Mouse (Mus musculus): ENCODE results near the gene Gtf2h4. TPM values are rescaled to one million over a fixed set of nuclear protein-coding genes. Genes with fewer than 3 reads are reported as not detected.
A peak's percentile ranks its signal among the peaks of the same experiment; 100 is the strongest.

Gtf2h4 gene
- total RNA-seq, 2 experiments from 2014 or later = 15.3 to 19.0 TPM

DNA sequence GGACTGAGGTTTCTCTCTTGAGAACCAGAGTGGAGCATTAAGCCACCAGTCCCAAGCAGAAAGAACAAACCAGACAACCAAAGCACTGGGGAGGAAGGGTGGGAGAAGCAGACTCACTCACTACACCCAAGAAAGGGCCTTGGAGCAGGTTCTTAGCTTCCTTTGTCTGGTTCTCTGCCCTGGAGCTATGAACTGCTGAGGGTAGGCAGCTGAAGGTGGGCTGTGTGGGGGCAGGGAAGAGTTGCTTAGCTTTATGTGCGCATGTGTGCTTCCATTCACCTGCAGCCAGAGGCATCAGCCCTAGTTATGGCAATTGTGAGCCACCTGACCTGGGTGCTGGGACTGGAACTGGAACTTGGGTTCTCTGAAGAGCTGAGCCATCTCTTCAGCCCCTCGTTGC is 20.5 kb downstream of the Gtf2h4 start:
- no peak for DNase-seq
- intact Hi-C loops (cut with DNase I) = no loop called here

DNA sequence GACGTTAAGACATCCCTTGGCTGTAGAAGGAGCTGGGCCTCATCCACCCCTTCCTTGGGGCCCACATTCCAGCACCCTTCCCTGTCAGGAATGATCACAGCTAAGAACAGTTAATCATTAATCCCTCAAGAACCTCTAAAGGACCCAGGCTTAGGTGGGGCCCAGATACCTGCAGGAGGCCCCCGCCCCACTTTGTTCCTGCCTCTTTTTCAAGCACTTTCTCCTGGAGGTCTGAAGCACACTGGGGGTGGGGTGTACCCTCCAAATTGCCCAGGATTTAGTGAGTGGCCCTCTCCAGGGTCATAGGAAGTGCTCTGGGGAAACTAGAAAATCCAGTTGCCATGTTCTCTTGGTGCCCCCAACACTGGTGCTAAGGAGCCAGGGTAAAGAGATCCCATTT is 24.1 kb downstream of the Gtf2h4 start:
- intact Hi-C loops (cut with DNase I) = no loop called here
- DNase-seq = no peak

DNA sequence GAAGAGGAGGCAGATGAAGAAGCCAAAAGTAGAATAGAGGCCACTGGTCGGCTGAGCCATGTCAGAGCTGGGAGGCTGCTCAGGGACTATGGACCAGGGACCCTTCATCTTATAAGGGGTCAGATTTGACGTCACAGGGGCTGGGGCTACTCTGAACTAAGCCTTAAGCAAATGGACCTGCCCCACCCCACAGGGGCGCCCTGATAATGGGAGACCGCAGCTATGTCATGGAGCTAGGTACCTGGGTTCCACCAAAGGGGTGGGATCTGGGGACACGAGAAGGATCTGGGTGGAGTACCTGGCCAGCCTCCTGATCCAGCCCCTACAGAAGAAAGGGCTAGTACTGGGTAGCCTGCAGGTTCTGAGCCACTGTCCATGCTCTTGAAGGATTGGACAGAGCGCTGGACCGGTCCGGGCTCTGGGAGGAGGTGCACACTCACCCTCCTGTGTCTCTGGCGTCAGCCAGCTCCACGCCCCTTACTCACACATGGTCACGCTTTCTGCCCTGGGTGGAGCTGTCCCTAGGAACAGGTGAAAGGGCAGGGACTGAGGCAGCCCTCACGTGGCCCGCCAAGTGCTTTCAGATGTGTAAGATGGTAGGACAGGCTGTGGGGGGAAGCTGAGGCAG is 29.8 kb downstream of the Gtf2h4 start, which contains the start of gene Mucl3:
Mucl3 (minus strand) TSS at position 87 of the 628 bp plus-strand sequence.
- intact Hi-C loops (cut with DNase I) = no loop called here

DNA sequence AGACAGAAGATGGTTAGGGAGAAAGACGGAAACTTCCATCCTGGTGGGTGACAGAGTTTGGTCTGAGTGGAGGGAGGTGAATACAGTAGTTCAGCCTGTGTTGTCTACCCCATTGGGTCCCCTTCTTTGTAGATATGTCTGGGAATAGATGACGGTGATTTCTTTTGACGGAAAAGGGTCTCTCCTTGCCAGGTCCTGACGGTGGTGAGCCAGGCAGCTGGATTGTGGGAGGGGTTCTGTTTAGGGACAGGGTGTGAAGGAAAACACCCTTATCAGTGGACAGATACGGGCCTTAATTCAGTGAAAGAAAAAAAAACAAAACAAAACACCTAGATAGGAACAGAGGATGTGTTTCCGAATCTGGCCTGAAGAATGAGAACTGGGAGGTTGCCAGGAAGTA is 34.2 kb downstream of the Gtf2h4 start:
- intact Hi-C loops (cut with DNase I) = loop anchor here (5.0 kb wide), 2 partner anchors 83 to 98 kb away; no protein-coding TSS in a partner anchor
- no peak for DNase-seq

More for the DNA sequence above, 29.8 kb downstream of the Gtf2h4 start, which contains the start of gene Mucl3:
- DNase-seq = no peak

DNA sequence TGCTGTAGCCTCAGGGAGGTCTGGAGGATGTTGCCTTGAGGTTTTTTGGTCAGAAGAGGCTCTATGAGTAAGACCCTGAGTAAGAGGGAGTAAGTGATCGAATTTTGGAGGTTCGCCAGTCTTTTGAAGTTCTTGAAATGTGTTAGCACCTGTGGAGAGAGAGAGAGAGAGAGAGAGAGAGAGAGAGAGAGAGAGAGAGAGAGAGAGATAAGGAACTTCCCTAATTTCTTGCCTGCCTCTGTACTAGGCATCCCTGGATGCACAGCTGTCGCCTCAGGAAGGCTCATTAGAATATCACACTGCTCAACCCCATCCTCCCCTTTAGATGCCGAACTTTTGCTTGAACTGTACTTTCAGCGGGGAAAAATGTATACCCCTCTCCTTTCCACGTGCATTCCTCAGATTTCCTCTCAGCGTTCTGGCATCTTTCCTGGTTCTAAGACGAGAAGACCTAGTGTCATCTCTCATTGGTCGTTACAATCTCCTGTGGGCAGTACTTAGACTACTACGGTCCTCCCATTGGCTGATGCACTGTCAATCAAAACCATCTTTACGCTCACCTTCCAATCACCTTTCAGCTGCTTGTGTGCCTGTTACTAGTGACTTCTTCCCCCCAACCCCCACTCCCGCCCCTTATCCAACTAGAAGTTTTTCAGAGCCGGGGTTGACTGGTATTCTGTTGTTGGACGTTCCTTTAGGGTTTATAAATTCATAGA is 34.9 kb downstream of the Gtf2h4 start:
- no peak for DNase-seq
- intact Hi-C loops (cut with DNase I) = loop anchor here (5.0 kb wide), 2 partner anchors 84 to 99 kb away; no protein-coding TSS in a partner anchor

DNA sequence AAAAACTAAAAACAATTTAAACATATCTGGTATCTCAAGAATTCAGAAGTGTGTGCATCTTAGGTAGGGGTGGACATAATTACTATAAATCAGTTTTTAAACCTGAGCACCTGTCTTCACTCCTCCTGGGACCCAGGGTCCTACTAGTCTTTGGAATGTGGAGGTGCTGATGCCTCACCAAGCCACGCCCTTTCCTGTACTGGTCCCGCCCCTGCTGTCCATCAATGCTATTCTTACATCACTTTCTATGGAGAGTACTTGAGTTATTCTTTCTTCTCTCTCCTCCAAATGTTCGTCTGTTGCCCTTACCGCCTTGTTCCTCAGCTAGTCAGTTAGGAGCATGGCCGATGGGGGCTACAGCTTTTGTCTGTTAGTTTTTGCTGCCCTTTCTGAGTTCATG is 37.2 kb downstream of the Gtf2h4 start:
- DNase-seq = no peak
- intact Hi-C loops (cut with DNase I) = loop anchor here (5.0 kb wide), 2 partner anchors 86 to 101 kb away; no protein-coding TSS in a partner anchor

DNA sequence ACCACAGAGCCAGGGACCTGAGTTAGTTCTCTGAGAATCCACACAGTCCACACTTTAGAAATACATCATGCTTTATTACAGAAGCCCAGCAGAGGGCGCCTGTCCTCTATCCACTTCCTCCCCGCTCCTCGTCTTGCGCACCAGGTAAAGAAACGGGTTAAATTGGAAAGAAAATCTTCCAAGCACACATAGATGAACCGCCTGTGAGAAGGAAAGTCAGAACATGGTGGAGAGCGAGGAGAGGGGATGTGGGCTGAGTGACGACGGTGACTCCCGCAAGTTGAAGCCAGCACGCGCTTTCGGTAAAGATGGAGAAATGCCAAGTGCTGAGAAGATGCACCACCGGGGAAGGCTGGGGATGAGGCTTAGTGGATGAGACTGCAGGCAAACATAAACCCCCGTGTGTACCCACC is 37.8 kb downstream of the Gtf2h4 start:
- DNase-seq = peak; percentile 28 to 36
- intact Hi-C loops (cut with DNase I) = loop anchor here (5.0 kb wide), 2 partner anchors 87 to 102 kb away; no protein-coding TSS in a partner anchor

DNA sequence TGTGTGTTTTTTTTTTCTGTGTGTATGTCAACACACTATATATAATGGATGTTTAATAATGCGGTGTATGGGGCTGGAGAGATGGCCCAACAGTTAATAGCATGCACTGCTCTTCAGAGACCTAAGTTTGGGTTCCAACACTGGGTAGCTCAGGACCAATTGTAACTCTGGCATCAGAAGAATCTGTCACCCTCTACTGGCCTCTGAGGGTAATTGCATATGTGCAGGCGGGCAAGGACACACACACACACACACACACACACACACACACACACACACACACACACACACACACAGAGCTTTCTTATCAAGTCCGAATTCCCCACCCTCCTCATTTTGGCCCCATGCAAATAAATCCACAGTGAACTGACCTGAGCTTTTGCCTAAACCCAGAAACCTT is 38.3 kb downstream of the Gtf2h4 start:
- DNase-seq = no peak
- intact Hi-C loops (cut with DNase I) = loop anchor here (5.0 kb wide), 2 partner anchors 87 to 102 kb away; no protein-coding TSS in a partner anchor

DNA sequence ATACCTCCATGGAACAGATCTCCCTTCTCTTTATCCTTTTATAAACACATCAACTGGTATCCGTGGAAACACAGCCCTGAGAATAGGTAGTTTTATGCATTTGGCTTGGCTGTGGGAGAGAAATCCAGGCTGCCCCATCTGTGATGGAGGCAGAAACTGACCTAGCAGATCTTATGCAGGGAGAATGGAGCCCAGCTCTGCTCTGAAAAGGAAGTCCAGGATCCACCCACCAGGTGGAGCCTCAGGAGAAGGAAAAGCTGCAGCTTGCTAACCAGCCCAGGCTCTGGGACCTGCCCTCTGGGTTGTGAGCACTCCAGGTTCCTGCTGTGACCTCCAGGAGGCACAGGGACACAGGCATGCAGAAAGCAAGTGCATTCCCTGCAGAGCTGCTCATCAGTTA is 39.5 kb downstream of the Gtf2h4 start:
- intact Hi-C loops (cut with DNase I) = no loop called here
- DNase-seq = no peak

DNA sequence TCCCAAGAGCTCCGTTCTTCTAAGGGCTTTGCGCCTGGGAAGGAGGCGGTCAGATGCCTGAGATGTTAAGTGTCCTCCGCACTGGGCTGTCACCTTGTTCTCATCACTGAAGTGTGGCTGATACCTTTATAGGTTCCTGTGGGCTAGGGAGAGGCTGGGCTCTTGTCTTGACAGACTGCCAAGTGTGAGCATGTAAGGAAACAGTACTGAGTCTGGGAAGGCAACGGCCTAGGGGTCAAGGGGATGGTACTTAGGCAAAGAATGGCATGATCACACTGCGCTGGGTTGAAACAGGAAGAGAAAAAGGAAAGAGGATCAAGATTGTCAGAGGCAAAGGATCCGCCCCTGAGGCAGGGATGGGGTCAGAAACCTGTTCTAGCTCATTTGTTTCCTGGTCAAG is 47.0 kb downstream of the Gtf2h4 start, which contains the start of gene Gm9573:
Gm9573 (minus strand) TSS at position 101 of the 400 bp plus-strand sequence.
- DNase-seq = no peak
- intact Hi-C loops (cut with DNase I) = no loop called here

Other genes with a start within 250 kb of the Gtf2h4 start
- under 1 TPM; 0.17 to 0.26 TPM for gene H2-Q6, start 248.9 kb downstream of the Gtf2h4 start, total RNA-seq (2021)
- under 1 TPM; 0.33 to 0.62 TPM for gene H2-Q7, start 234.6 kb downstream of the Gtf2h4 start, total RNA-seq (2021)
- under 1 TPM; 0.10 to 0.13 TPM for gene H2-Q10, start 203.7 kb downstream of the Gtf2h4 start, total RNA-seq (2021)
- gene Pou5f1, start 167.7 kb downstream of the Gtf2h4 start, total RNA-seq (2021) = not detected
- gene Tcf19, start 156.9 kb downstream of the Gtf2h4 start, total RNA-seq (2021) = 1 to 10 TPM; 1.5 to 2.0 TPM
- 1 to 10 TPM; 1.4 to 2.8 TPM for gene Cchcr1, start 156.6 kb downstream of the Gtf2h4 start, total RNA-seq (2021)
- not detected for gene Psors1c2, start 140.5 kb downstream of the Gtf2h4 start, total RNA-seq (2021)
- gene Cdsn, start 121.6 kb downstream of the Gtf2h4 start, total RNA-seq (2021) = not detected
- gene 2300002M23Rik, start 106.3 kb downstream of the Gtf2h4 start, total RNA-seq (2021) = not detected
- gene Sfta2, start 72.2 kb downstream of the Gtf2h4 start, total RNA-seq (2021) = not detected
- gene Gm9573, start 47.1 kb downstream of the Gtf2h4 start, total RNA-seq (2021) = not detected
- gene Mucl3, start 30.0 kb downstream of the Gtf2h4 start, total RNA-seq (2021) = not detected
- gene Vars2, start 6.1 kb downstream of the Gtf2h4 start, total RNA-seq (2021) = 10 to 100 TPM; 12.5 to 12.9 TPM
- 10 to 100 TPM; 12.7 to 15.0 TPM for gene Ddr1, start 30.9 kb upstream of the Gtf2h4 start, total RNA-seq (2021)
- 1 to 10 TPM; 5.3 to 5.4 TPM for gene Ier3, start 147.9 kb upstream of the Gtf2h4 start, total RNA-seq (2021)
- gene Flot1, start 149.5 kb upstream of the Gtf2h4 start, total RNA-seq (2021) = 10 to 100 TPM; 44.0 to 44.1 TPM
- gene Tubb5, start 164.6 kb upstream of the Gtf2h4 start, total RNA-seq (2021) = 10 to 100 TPM; 34.7 to 38.6 TPM
- 1 to 10 TPM; 2.9 to 3.5 TPM for gene Mdc1, start 167.8 kb upstream of the Gtf2h4 start, total RNA-seq (2021)
- gene Nrm, start 187.6 kb upstream of the Gtf2h4 start, total RNA-seq (2021) = 1 to 10 TPM; 1.6 to 2.0 TPM
- gene Ppp1r18, start 191.9 kb upstream of the Gtf2h4 start, total RNA-seq (2021) = 1 to 10 TPM; 5.1 to 5.2 TPM
- gene Dhx16, start 206.1 kb upstream of the Gtf2h4 start, total RNA-seq (2021) = 10 to 100 TPM; 10.8 to 14.2 TPM
- 10 to 100 TPM; 59.6 to 63.8 TPM for gene 2310061I04Rik, start 223.7 kb upstream of the Gtf2h4 start, total RNA-seq (2021)
- 1 to 10 TPM; 3.0 to 3.2 TPM for gene Atat1, start 236.3 kb upstream of the Gtf2h4 start, total RNA-seq (2021)
- gene Mrps18b, start 242.7 kb upstream of the Gtf2h4 start, total RNA-seq (2021) = 10 to 100 TPM; 53.8 to 55.4 TPM
- 10 to 100 TPM; 17.8 to 19.2 TPM for gene Ppp1r10, start 242.7 kb upstream of the Gtf2h4 start, total RNA-seq (2021)

Data from gastrocnemius, postnatal 36 days (tissue).